Mouse (Mus musculus) heart, postnatal 4 days (tissue): ENCODE results near the gene March2. TPM values are rescaled to one million over a fixed set of nuclear protein-coding genes. Genes with fewer than 3 reads are reported as not detected.
A peak's percentile ranks its signal among the peaks of the same experiment; 100 is the strongest.

ENCODE experiments used
- DNase-seq: peaks from one replicate; pipeline ENCODE4 v3.0.0; 2021
- total RNA-seq, 2 experiments: library from RNA; stranded (reverse); gene quantifications; 2 replicates each; pipeline ENCODE4 v1.2.3; 2021

The March2 gene
- total RNA-seq, 2 experiments from 2014 or later = 84.4 to 96.9 TPM

- no peak for DNase-seq
Measured at GRCm38 (mm10) chr17:33717982-33718381, 488 bp downstream of the March2 start.

- no peak for DNase-seq
Measured at GRCm38 (mm10) chr17:33717246-33717645, 1.2 kb downstream of the March2 start.

GRCm38 (mm10) chr17:33714779-33715178 is 3.7 kb downstream of the March2 start:
- no peak for DNase-seq

GRCm38 (mm10) chr17:33713271-33713670 is 5.2 kb downstream of the March2 start:
- DNase-seq = no peak

GRCm38 (mm10) chr17:33709834-33710233 is 8.6 kb downstream of the March2 start:
- no peak for DNase-seq

GRCm38 (mm10) chr17:33703091-33703490 is 15.4 kb downstream of the March2 start:
- DNase-seq = no peak

GRCm38 (mm10) chr17:33702178-33702577 is 16.3 kb downstream of the March2 start:
- no peak for DNase-seq

- DNase-seq = no peak
Measured at GRCm38 (mm10) chr17:33695471-33695870, 23.0 kb downstream of the March2 start.

GRCm38 (mm10) chr17:33686760-33687159 is 31.7 kb downstream of the March2 start, which contains the start of gene Hnrnpm:
Gene Hnrnpm, minus strand, starts transcription at chr17:33686860.
- no peak for DNase-seq

- DNase-seq = peak; percentile 99
Measured at GRCm38 (mm10) chr17:33685249-33685653, 33.2 kb downstream of the March2 start.

- DNase-seq = peak; percentile 76
Measured at GRCm38 (mm10) chr17:33684671-33685231, 33.7 kb downstream of the March2 start.

- DNase-seq = no peak
Measured at GRCm38 (mm10) chr17:33681767-33682166, 36.7 kb downstream of the March2 start.

GRCm38 (mm10) chr17:33678771-33679170 is 39.7 kb downstream of the March2 start:
- no peak for DNase-seq

- DNase-seq = no peak
Measured at GRCm38 (mm10) chr17:33676086-33676485, 42.4 kb downstream of the March2 start.

- DNase-seq = no peak
Measured at GRCm38 (mm10) chr17:33675452-33675851, 43.0 kb downstream of the March2 start.

GRCm38 (mm10) chr17:33673837-33674236 is 44.6 kb downstream of the March2 start:
- no peak for DNase-seq

- DNase-seq = no peak
Measured at GRCm38 (mm10) chr17:33669681-33670080, 48.8 kb downstream of the March2 start.

GRCm38 (mm10) chr17:33666813-33667212 is 51.7 kb downstream of the March2 start:
- no peak for DNase-seq

GRCm38 (mm10) chr17:33649781-33650475 is 68.5 kb downstream of the March2 start:
- DNase-seq = no peak

GRCm38 (mm10) chr17:33645073-33645472 is 73.4 kb downstream of the March2 start:
- DNase-seq = peak; percentile 26

- DNase-seq = no peak
Measured at GRCm38 (mm10) chr17:33644068-33644467, 74.4 kb downstream of the March2 start.

- DNase-seq = no peak
Measured at GRCm38 (mm10) chr17:33639743-33640142, 78.7 kb downstream of the March2 start.

GRCm38 (mm10) chr17:33637516-33638276 is 80.8 kb downstream of the March2 start, which contains the start of gene Pram1:
Gene Pram1, plus strand, starts transcription at chr17:33638056.
- DNase-seq = no peak
